Mouse (Mus musculus) ES-Bruce4 (cell line): Measurements from ENCODE around the gene Atp8a2.

Experiments
- CTCF ChIP-seq: IDR thresholded peaks from one replicate; pipeline ENCODE4 v1.8.1; 2011; ENCODE audit warnings: low read depth, low read length
- EP300 ChIP-seq: IDR thresholded peaks from 2 replicates; pipeline ENCODE4 v1.6.1; 2011; ENCODE audit warnings: low read depth, low read length; ENCODE audit not compliant: insufficient read depth
- POLR2A ChIP-seq: IDR thresholded peaks from one replicate; pipeline ENCODE4 v1.8.1; 2011; ENCODE audit warnings: low read length; ENCODE audit not compliant: insufficient read depth

- TF ChIP-seq CTCF = no peak
- TF ChIP-seq POLR2A = no peak
- no peak for TF ChIP-seq EP300
Measured at GRCm38 (mm10) chr14:60131196-60131876, 65.6 kb downstream of the Atp8a2 start.
